8 mouse cellular contexts compared by ENCODE assay signal in genomic region chr10:128231697-128232419, GRCm38 (mm10). TPM values are rescaled to one million over a fixed set of nuclear protein-coding genes. Genes with fewer than 3 reads are reported as not detected.
DNase-seq lines count a peak whose midpoint lies in the region; ATAC-seq and TF ChIP-seq lines count a peak whose summit lies in the region.

TSS of gene Timeless (plus strand) at chr10:128232065.

- no peak for TF ChIP-seq EP300 in CH12.LX (IDR thresholded peaks at IDR 0.05; ENCODE audit: low read length)
- TF ChIP-seq EP300 in heart, postnatal 0 days (IDR thresholded peaks at IDR 0.05; ENCODE audit: low read depth): no peak

- no peak for TF ChIP-seq RAD21 in CH12.LX (IDR thresholded peaks at IDR 0.05; ENCODE audit: low read depth, low read length)

- H3K36me3 ChIP-seq in CH12.LX (replicated peaks in 1 of 2; ENCODE audit: control insufficient read depth in 1 of 2, insufficient read depth in 1 of 2, low read length in 1 of 2): peaks cover 3 to 25% of the 10 kb centered on the region in 2 experiments
- no peaks in the 10 kb centered on the region for H3K36me3 ChIP-seq in forebrain, embryonic 11.5 days (ENCODE audit: control insufficient read depth, insufficient read depth, low read length)
- no peaks in the 10 kb centered on the region for H3K36me3 ChIP-seq in heart, postnatal 0 days (replicated peaks; ENCODE audit: control insufficient read depth, insufficient read depth, low read length)
- peaks cover 17% of the 10 kb centered on the region for H3K36me3 ChIP-seq in liver, embryonic 15.5 days (replicated peaks)
- H3K36me3 ChIP-seq in neural tube, embryonic 11.5 days (ENCODE audit: control insufficient read depth, insufficient read depth, low read length): no peaks in the 10 kb centered on the region
- no peaks in the 10 kb centered on the region for H3K36me3 ChIP-seq in stomach, embryonic 16.5 days (ENCODE audit: control insufficient read depth, insufficient read depth, low read length)

- under 1% methylated on average over 58 of the region's 58 CpGs for WGBS in forebrain, embryonic 11.5 days
- under 1% methylated on average over 56 of the region's 58 CpGs for WGBS in heart, postnatal 0 days
- under 1% methylated on average over 58 of the region's 58 CpGs for WGBS in liver, embryonic 15.5 days (ENCODE audit: insufficient replicate concordance)
- WGBS in neural tube, embryonic 11.5 days: under 1% methylated on average over 54 of the region's 58 CpGs
- WGBS in stomach, embryonic 16.5 days: under 1% methylated on average over 58 of the region's 58 CpGs

- H3K9ac ChIP-seq in CH12.LX (ENCODE audit: insufficient read depth, low read depth): peak within 1 kb of the TSS; percentile 100
- peak within 1 kb of the TSS; percentile 91 for H3K9ac ChIP-seq in forebrain, embryonic 11.5 days (ENCODE audit: low read length)
- peak within 1 kb of the TSS; percentile 65 for H3K9ac ChIP-seq in heart, postnatal 0 days (replicated peaks; ENCODE audit: low read depth, low read length)
- peak within 1 kb of the TSS; percentile 86 for H3K9ac ChIP-seq in liver, embryonic 15.5 days
- H3K9ac ChIP-seq in neural tube, embryonic 11.5 days (ENCODE audit: low read length): peak within 1 kb of the TSS; percentile 80
- H3K9ac ChIP-seq in stomach, embryonic 16.5 days (ENCODE audit: low read length): peak within 1 kb of the TSS; percentile 85

- peak; percentile 91 for ATAC-seq in forebrain, embryonic 11.5 days (replicated peaks; ENCODE audit: low FRiP score)
- peak; percentile 92 for ATAC-seq in heart, postnatal 0 days (ENCODE audit: insufficient read depth, low read depth)
- ATAC-seq in liver, embryonic 15.5 days (ENCODE audit: insufficient read depth): peak; percentile 88
- peak; percentile 84 for ATAC-seq in neural tube, embryonic 11.5 days (ENCODE audit: insufficient read depth, low FRiP score, low TSS enrichment)
- ATAC-seq in stomach, embryonic 16.5 days (ENCODE audit: insufficient read depth, low FRiP score): peak; percentile 93

- H3K9me3 ChIP-seq in CH12.LX (replicated peaks; ENCODE audit: low read length): no peaks in the 10 kb centered on the region
- H3K9me3 ChIP-seq in forebrain, embryonic 11.5 days (ENCODE audit: control insufficient read depth, low read length): no peaks in the 10 kb centered on the region
- H3K9me3 ChIP-seq in heart, postnatal 0 days (replicated peaks; ENCODE audit: control insufficient read depth, low read length): no peaks in the 10 kb centered on the region
- H3K9me3 ChIP-seq in liver, embryonic 15.5 days (replicated peaks): no peaks in the 10 kb centered on the region
- H3K9me3 ChIP-seq in neural tube, embryonic 11.5 days (ENCODE audit: control insufficient read depth, low read length): no peaks in the 10 kb centered on the region
- H3K9me3 ChIP-seq in stomach, embryonic 16.5 days (replicated peaks; ENCODE audit: control insufficient read depth, low read length): no peaks in the 10 kb centered on the region

- peak within 1 kb of the TSS; percentile 87 for H3K4me2 ChIP-seq in CH12.LX (ENCODE audit: insufficient read depth, low read depth, poor library complexity, severe bottlenecking)
- H3K4me2 ChIP-seq in forebrain, embryonic 11.5 days (ENCODE audit: low read depth, low read length, severe bottlenecking): peak within 1 kb of the TSS; percentile 79
- peak within 1 kb of the TSS; percentile 86 for H3K4me2 ChIP-seq in heart, postnatal 0 days (ENCODE audit: low read depth, low read length)
- peak within 1 kb of the TSS; percentile 81 for H3K4me2 ChIP-seq in liver, embryonic 15.5 days
- H3K4me2 ChIP-seq in neural tube, embryonic 11.5 days (ENCODE audit: low read depth): peak within 1 kb of the TSS; percentile 71
- peak within 1 kb of the TSS; percentile 81 for H3K4me2 ChIP-seq in stomach, embryonic 16.5 days (ENCODE audit: low read depth, low read length)

- peak; percentile 67 for DNase-seq in CH12.LX (ENCODE audit: extremely low read depth)
- DNase-seq in c-Kit-positive CD71-positive TER-119-negative erythroid progenitor cells, embryonic 14.5 days (ENCODE audit: low read depth): peak; percentile 63
- DNase-seq in forebrain, embryonic 11.5 days (ENCODE audit: low spot score): peak; percentile 92
- DNase-seq in heart, postnatal 0 days (ENCODE audit: low spot score): peak; percentile 76
- peak; percentile 82 to 94 for DNase-seq in kidney, postnatal 36 days
- peak; percentile 90 for DNase-seq in neural tube, embryonic 11.5 days (ENCODE audit: low spot score)

- H3K27me3 ChIP-seq in CH12.LX (replicated peaks): no peaks in the 10 kb centered on the region
- H3K27me3 ChIP-seq in forebrain, embryonic 11.5 days (ENCODE audit: control insufficient read depth, insufficient read depth, low read length): no peaks in the 10 kb centered on the region
- no peaks in the 10 kb centered on the region for H3K27me3 ChIP-seq in heart, postnatal 0 days (ENCODE audit: control insufficient read depth, insufficient read depth, low read length)
- H3K27me3 ChIP-seq in liver, embryonic 15.5 days: no peaks in the 10 kb centered on the region
- no peaks in the 10 kb centered on the region for H3K27me3 ChIP-seq in neural tube, embryonic 11.5 days (ENCODE audit: control insufficient read depth, insufficient read depth, low read length)
- H3K27me3 ChIP-seq in stomach, embryonic 16.5 days (ENCODE audit: control insufficient read depth, insufficient read depth, low read length): no peaks in the 10 kb centered on the region

- H3K4me3 ChIP-seq in CH12.LX (replicated peaks in 1 of 3; ENCODE audit: low read depth in 2 of 3, low read length in 2 of 3, poor library complexity in 1 of 3): peak within 1 kb of the TSS; percentile 72 to 99 (median 93)
- H3K4me3 ChIP-seq in forebrain, embryonic 11.5 days (ENCODE audit: low read depth, low read length): peak within 1 kb of the TSS; percentile 70
- H3K4me3 ChIP-seq in heart, postnatal 0 days (ENCODE audit: low read depth, low read length): peak within 1 kb of the TSS; percentile 80
- peak within 1 kb of the TSS; percentile 76 for H3K4me3 ChIP-seq in liver, embryonic 15.5 days (replicated peaks)
- peak within 1 kb of the TSS; percentile 73 for H3K4me3 ChIP-seq in neural tube, embryonic 11.5 days (ENCODE audit: low read depth, low read length)
- H3K4me3 ChIP-seq in stomach, embryonic 16.5 days (replicated peaks; ENCODE audit: low read length): peak within 1 kb of the TSS; percentile 66

- peak within 1 kb of the TSS; percentile 91 for H3K27ac ChIP-seq in CH12.LX (ENCODE audit: insufficient read depth, low read depth)
- peak within 1 kb of the TSS; percentile 96 for H3K27ac ChIP-seq in forebrain, embryonic 11.5 days (ENCODE audit: low read depth, low read length)
- peak within 1 kb of the TSS; percentile 86 for H3K27ac ChIP-seq in heart, postnatal 0 days (ENCODE audit: low read depth)
- peak within 1 kb of the TSS; percentile 94 for H3K27ac ChIP-seq in liver, embryonic 15.5 days (replicated peaks)
- peak within 1 kb of the TSS; percentile 85 for H3K27ac ChIP-seq in neural tube, embryonic 11.5 days (ENCODE audit: low read depth, low read length)
- peak within 1 kb of the TSS; percentile 92 for H3K27ac ChIP-seq in stomach, embryonic 16.5 days (ENCODE audit: low read length)

- no peak for TF ChIP-seq CTCF in CH12.LX (conservative IDR thresholded peaks at IDR 0.05 in 1 of 2, IDR thresholded peaks at IDR 0.05 in 1 of 2; ENCODE audit: low read depth in 2 of 2, low read length in 2 of 2)
- no peak for TF ChIP-seq CTCF in heart, postnatal 0 days (IDR thresholded peaks at IDR 0.05; ENCODE audit: low read depth)

- in situ Hi-C loops in CH12.LX (cut with MboI; ENCODE audit: low pct_ligation_motif_present, low pct_unique_long_range_greater_than_20kb, low sequenced_read_pairs): no loop called here

- dilution Hi-C loops in CH12.LX (cut with MboI; ENCODE audit: extremely low pct_ligation_motif_present, extremely low pct_unique_long_range_greater_than_20kb, low sequenced_read_pairs): no loop called here

- peak; percentile 86 for TF ChIP-seq POLR2A in CH12.LX (IDR thresholded peaks at IDR 0.05; ENCODE audit: low read depth, low read length)

- peaks cover 2 to 28% of the 10 kb centered on the region in 2 experiments; a peak in 2 of 4 replicates for H3K4me1 ChIP-seq in CH12.LX (ENCODE audit: control insufficient read depth in 1 of 2, insufficient read depth in 2 of 2)
- H3K4me1 ChIP-seq in forebrain, embryonic 11.5 days (replicated peaks; ENCODE audit: control insufficient read depth, insufficient read depth, low read length): peaks cover 10% of the 10 kb centered on the region
- peaks cover 5% of the 10 kb centered on the region; the same call in 1 of the 2 replicates for H3K4me1 ChIP-seq in heart, postnatal 0 days (ENCODE audit: control insufficient read depth, insufficient read depth)
- peaks cover 54% of the 10 kb centered on the region for H3K4me1 ChIP-seq in liver, embryonic 15.5 days (replicated peaks)
- H3K4me1 ChIP-seq in neural tube, embryonic 11.5 days (ENCODE audit: control insufficient read depth, insufficient read depth, low read length): peaks cover 5% of the 10 kb centered on the region; the same call in 1 of the 2 replicates
- peaks cover 9% of the 10 kb centered on the region for H3K4me1 ChIP-seq in stomach, embryonic 16.5 days (ENCODE audit: control insufficient read depth, insufficient read depth, low read length)

- peaks cover 17% of the 10 kb centered on the region for H3K79me2 ChIP-seq in CH12.LX (replicated peaks; ENCODE audit: control insufficient read depth, extremely low read depth, insufficient read depth, poor library complexity, severe bottlenecking)

TF ChIP-seq in CH12.LX, 34 proteins besides CTCF, POLR2A, EP300 and RAD21 (continues in another document):
- TF ChIP-seq TCF12 (IDR thresholded peaks at IDR 0.05; ENCODE audit: low read depth, low read length) (no peak; the same call in none of the 2 replicates), MXI1 (IDR thresholded peaks at IDR 0.05; ENCODE audit: low read depth, low read length) (peak; percentile 68), JUN (IDR thresholded peaks at IDR 0.05; ENCODE audit: insufficient read depth, low read depth, low read length) (no peak), CHD1 (IDR thresholded peaks at IDR 0.05; ENCODE audit: low read depth, low read length) (peak; percentile 99), CHD2 (IDR thresholded peaks at IDR 0.05; ENCODE audit: low read length) (no peak), UBTF (IDR thresholded peaks at IDR 0.05; ENCODE audit: low read depth, low read length) (0 out of 2 replicates have a peak, but pooled peaks have one; percentile 75), PAX5 (IDR thresholded peaks at IDR 0.05; ENCODE audit: low read length) (no peak)

RNA-seq across cellular contexts. Expression of gene Timeless, which starts in this region (rescaled TPM):
- total RNA-seq in CH12.LX (2012; rRNA removed) (47.2 and 51.5 TPM in 2 replicates), CH12.LX (2014; rRNA removed) (31.7 and 38.6 TPM in 2 replicates)
- 65.9 and 80.3 TPM in 2 replicates for polyA plus RNA-seq in CH12.LX (2012; ENCODE audit: insufficient read length, low read depth)
- polyA plus RNA-seq in forebrain, embryonic 11.5 days (2014; fragmentation: Nextera tagmentation; extraction: Ambion mirVana): 81.7 and 89.7 TPM in 2 replicates
- total RNA-seq in heart, postnatal 0 days (2014; rRNA removed; ENCODE audit: low replicate concordance): 7.9 and 15.2 TPM in 2 replicates
- polyA plus RNA-seq in heart, postnatal 0 days (2015; fragmentation: Nextera tagmentation; extraction: Ambion mirVana): 10.5 and 11.1 TPM in 2 replicates
- 24.4 and 26.2 TPM in 2 replicates for polyA plus RNA-seq in liver, embryonic 15.5 days (2015; fragmentation: Nextera tagmentation; extraction: Ambion mirVana)
- polyA plus RNA-seq in neural tube, embryonic 11.5 days (2014; fragmentation: Nextera tagmentation; extraction: Ambion mirVana): 58.7 and 61.2 TPM in 2 replicates
- 30.4 and 35.0 TPM in 2 replicates for polyA plus RNA-seq in stomach, embryonic 16.5 days (2015; fragmentation: Nextera tagmentation; extraction: Ambion mirVana)

Comparison
In these comparisons a context has a peak if more than half of its experiments do, and no peak if none do; other contexts are left out.
1. Peak in every context shown above with its lines: DNase-seq, ATAC-seq, H3K4me3 ChIP-seq and H3K27ac ChIP-seq.